Mouse (Mus musculus): ENCODE measurements around the gene Uap1l1.

Gene Uap1l1

GRCm38 (mm10) chr2:25371764-25372643 is 6.5 kb upstream of the Uap1l1 start, which contains the start of gene Sapcd2:
Gene Sapcd2, plus strand, starts transcription at chr2:25372321.
- peak; percentile 93 for DNase-seq (ENCODE audit: low read depth, low spot score)

GRCm38 (mm10) chr2:25369996-25370395 is 4.5 kb upstream of the Uap1l1 start:
- DNase-seq (ENCODE audit: low read depth, low spot score), result no peak

DNA sequence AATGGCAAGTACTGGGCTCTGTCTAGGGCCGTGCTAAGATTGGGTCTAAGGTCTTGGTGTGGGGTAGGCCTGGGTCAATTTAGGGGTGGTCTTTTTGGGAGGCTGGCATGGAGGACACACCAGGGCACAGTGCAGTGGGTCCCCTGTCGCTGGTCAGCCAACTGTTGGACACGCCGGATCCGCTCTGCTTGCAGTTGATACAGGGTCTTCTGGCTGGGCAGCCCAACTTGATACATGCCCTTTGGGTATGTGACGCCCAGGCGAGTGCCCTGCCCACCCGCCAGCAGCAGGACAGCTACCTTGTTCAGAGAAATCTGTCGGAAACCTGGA is 756 bp downstream of the Uap1l1 start:
- DNase-seq (ENCODE audit: low read depth, low spot score), result no peak

- DNase-seq (ENCODE audit: low read depth, low spot score), result no peak
Measured at GRCm38 (mm10) chr2:25364313-25364712, 1.2 kb downstream of the Uap1l1 start.

- DNase-seq (ENCODE audit: low read depth, low spot score), result no peak
Measured at GRCm38 (mm10) chr2:25363478-25364178, 1.9 kb downstream of the Uap1l1 start.

- DNase-seq (ENCODE audit: low read depth, low spot score), result no peak
Measured at GRCm38 (mm10) chr2:25359848-25360247, 5.6 kb downstream of the Uap1l1 start.

- peak; percentile 89 for DNase-seq (ENCODE audit: low read depth, low spot score)
Measured at GRCm38 (mm10) chr2:25356208-25357079, 9.0 kb downstream of the Uap1l1 start, which contains the start of gene Dpp7. Gene Dpp7, minus strand, starts transcription at chr2:25356359.

DNA sequence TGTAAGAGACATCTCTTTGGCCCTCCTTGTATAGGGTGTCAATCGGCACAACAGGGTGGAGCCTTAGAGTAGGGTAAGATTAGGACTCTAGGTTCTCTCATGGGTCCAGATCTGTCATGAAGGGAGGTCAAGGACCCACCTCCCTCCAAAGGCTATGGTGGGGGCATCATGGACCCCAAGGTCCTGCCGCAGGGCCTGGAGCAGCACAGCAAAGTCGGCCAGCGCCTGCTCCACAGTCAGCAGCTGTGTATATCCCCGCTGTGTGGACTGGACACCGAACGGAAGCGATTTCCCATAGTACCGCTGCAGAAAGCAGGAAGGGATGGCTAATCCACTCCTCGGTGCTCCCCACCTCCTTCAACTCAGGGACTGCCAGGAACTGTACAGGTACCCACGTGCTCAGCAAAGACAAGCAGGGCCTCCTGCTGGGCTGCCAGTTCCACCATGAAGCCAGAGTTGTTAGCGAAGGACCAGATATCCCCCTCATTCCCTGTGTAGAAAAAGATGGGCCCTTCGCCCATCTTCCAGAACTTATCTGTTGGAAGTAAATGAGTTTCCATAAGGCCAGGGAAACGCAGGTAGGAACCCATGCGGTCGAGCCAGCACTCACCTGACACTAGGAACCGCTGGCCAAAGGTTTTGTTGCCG is 9.9 kb downstream of the Uap1l1 start:
- no peak for DNase-seq (ENCODE audit: low read depth, low spot score)

DNA sequence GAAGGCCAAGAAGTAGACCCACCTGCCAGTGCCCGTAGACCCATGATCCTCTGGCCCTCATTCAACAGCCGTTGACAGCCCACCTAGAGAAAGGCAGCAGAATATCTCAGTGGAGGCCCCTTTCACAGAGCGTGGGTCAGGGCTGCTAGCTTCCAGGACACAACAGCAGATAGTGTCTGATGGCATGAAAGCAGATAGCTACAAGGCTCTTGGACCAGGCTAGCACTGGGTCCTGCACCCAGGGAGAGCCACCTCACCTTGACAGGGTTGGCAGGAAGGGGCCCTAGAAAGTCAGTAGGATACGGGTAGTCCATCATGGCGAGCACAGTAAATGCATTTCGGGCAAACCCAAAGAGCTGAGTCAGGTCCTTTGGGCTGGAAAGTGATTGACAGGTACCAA is 11.3 kb downstream of the Uap1l1 start:
- DNase-seq (ENCODE audit: low read depth, low spot score), result no peak

- DNase-seq (ENCODE audit: low read depth, low spot score), result no peak
Measured at GRCm38 (mm10) chr2:25350701-25351100, 14.8 kb downstream of the Uap1l1 start.

DNA sequence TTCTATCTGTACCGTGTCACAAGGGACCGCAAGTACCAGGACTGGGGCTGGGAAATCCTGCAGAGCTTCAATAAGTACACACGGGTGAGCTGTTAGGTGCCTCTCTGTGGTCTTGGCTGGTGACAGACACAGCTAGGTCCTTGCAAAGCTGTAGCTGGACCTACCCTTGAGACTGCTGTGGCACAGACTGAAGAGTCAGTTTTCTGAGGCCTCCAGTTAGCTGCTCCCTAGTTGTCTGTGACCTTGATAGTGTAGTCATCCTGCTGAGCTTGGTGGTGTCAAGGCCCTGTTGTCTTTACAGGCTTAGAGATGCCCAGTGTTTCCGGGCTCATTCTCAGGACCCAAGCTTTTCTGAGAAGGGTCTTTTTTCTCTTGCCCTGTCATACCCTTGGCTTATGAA is 16.0 kb downstream of the Uap1l1 start:
- DNase-seq (ENCODE audit: low read depth, low spot score), result no peak

- no peak for DNase-seq (ENCODE audit: low read depth, low spot score)
Measured at GRCm38 (mm10) chr2:25348162-25348561, 17.3 kb downstream of the Uap1l1 start.

- DNase-seq (ENCODE audit: low read depth, low spot score), result no peak
Measured at GRCm38 (mm10) chr2:25338303-25338702, 27.2 kb downstream of the Uap1l1 start.

DNA sequence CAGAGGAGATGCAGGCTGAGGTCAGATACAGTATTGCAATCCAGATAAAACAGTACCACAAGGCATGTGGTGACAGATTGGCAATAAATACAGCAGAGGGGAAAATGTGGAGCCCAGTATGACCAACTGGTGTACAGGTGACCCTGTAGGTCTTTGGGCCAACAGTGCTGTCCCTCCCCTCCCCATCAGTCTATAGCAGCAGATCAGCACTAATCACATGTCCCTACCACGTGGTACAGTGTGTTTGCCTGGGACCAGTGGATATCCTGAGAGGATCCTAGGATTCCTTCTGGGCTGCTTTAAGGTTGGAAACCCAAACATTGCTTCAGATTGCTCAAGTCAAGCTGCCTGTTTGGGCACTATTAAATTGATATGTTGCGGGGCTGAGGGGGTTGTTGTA is 31.9 kb downstream of the Uap1l1 start:
- DNase-seq (ENCODE audit: low read depth, low spot score), result no peak

DNA sequence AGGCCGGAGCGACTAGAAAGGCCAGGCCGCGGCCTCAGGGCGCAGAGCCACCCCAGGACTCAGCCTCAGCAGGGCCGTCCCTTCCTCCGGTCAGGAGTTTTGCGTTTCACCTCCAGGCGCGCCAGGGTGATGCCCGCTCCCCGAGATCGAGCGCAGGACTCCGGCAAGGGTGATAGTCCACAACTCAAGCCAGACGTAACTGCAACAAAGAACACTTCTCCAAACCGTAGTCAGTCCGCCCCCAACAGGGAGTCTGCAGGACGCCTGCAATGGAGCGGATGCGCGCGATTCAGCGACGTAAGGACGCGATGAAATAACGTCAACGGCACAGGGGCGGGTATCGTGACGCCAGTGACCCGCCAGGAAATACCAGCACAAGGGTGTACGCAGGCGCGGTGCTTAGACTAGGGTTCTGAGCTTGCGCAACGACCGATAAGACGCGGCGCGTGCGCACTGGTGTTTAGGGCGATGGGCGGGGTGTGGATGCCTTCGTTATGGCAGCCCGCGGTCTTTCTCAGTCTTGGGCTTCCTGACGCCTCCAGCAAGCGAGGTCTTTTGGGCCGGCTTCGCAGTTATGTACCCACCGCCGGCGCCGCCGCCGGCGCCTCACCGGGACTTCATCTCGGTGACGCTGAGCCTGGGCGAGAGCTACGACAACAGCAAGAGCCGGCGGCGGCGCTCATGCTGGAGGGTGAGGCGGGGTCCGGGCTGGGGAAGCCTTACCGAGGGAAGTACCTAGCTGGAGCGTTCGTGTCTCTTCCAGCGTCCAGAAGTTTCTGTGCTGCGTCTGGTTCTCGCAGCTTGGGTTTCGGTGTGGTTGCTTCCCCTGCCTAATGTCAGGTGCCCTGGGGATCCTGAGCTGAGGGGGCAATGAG is 33.0 kb downstream of the Uap1l1 start, which contains the start of gene Man1b1:
Gene Man1b1, plus strand, starts transcription at position 53 of the 875 bp plus-strand sequence.
- DNase-seq (ENCODE audit: low read depth, low spot score), result peak; percentile 100

DNA sequence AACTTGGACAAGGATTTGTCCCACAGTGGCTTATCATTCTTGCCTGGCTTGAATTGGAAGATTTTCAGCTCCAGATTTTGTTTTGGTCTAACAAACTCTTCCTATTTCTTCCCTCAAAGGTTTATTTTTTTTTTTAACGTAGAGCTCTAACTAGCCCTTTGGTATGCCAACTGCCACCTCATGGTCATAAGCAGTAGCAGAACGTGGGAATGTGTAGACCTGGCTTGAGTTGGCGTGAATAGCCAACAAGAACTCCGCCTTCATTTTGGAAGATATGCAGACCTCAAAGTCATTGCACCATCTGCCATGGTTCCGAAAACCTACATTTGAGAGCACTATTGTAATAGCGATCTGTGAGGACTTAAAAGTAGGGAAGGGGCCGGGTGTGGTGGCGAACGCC is 34.0 kb downstream of the Uap1l1 start:
- no peak for DNase-seq (ENCODE audit: low read depth, low spot score)

DNA sequence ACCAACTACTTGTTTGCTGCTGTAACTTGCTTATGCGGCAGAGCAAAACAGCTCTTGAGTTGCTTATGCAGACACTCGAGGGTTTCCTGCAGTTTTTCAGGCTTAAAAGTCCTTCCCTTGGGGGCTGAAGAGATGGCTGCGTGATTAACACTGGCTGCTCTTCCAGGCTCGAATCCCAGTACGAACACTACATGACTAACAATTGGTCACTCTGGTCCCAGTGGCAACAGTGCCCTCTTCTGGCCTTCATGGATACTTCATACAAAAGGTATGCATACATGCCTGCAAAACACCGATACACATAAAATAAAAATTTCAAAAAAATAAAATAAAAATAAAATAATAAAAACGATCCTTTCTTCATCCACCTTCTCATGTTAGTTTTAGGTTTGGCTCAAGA is 37.0 kb downstream of the Uap1l1 start:
- DNase-seq (ENCODE audit: low read depth, low spot score), result peak; percentile 41

DNA sequence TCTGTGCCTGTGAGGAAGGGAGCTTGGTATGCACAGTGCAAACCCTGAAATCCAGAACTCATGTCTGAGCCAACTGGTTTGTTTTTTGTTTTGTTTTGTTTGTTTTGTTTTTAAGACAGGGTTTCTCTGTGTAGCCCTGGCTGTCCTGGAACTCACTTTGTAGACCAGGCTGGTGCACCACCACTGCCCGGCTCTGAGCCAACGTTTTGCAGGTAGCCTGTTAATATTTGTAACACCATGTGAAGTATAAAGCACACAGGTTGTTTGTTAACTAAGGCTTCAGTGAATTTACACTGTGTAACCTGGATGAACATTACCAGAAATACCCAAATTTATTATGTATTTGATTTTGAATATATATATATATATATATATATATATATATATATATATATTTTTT is 39.4 kb downstream of the Uap1l1 start:
- no peak for DNase-seq (ENCODE audit: low read depth, low spot score)

- DNase-seq (ENCODE audit: low read depth, low spot score), result no peak
Measured at GRCm38 (mm10) chr2:25320084-25320483, 45.4 kb downstream of the Uap1l1 start.
